Mouse (Mus musculus) liver, embryonic 16.5 days (tissue): ENCODE data around the gene Igfals. TPM values are rescaled to one million over a fixed set of nuclear protein-coding genes. Genes with fewer than 3 reads are reported as not detected.
A peak's percentile ranks its signal among the peaks of the same experiment; 100 is the strongest.

ENCODE experiments used
- ATAC-seq: fragments of 200-750 bp; cut with Nextera tagmentation; 2 replicates; pipeline ENCODE4 v1.8.0; 2017; ENCODE audit warnings: low read depth, mild to moderate bottlenecking, moderate number of reproducible peaks, moderate library complexity
- H3K27ac ChIP-seq: fragments of 300-500 bp; sonication (generic); 2 replicates; pipeline ENCODE4 v1.5.1; 2014; ENCODE audit warnings: mild to moderate bottlenecking, low read length
- H3K27me3 ChIP-seq: fragments of 300-500 bp; sonication (generic); 2 replicates; pipeline ENCODE4 v1.6.1; 2014; ENCODE audit warnings: low read depth, low read length, mixed read lengths; ENCODE audit not compliant: control insufficient read depth, insufficient read depth
- H3K36me3 ChIP-seq: fragments of 300-500 bp; sonication (generic); 2 replicates; pipeline ENCODE4 v1.6.1; 2014; ENCODE audit warnings: mild to moderate bottlenecking; ENCODE audit not compliant: control insufficient read depth, insufficient read depth
- H3K4me1 ChIP-seq: fragments of 300-500 bp; sonication (generic); 2 replicates; pipeline ENCODE4 v1.6.1; 2014; ENCODE audit warnings: low read depth, low read length, mixed read lengths; ENCODE audit not compliant: control insufficient read depth
- H3K4me2 ChIP-seq: fragments of 300-500 bp; sonication (generic); 2 replicates; pipeline ENCODE4 v1.6.1; 2014; ENCODE audit warnings: low read depth, low read length, mixed read lengths
- H3K4me3 ChIP-seq: fragments of 300-500 bp; sonication (generic); 2 replicates; pipeline ENCODE4 v1.5.1; 2014; ENCODE audit warnings: low read depth, mild to moderate bottlenecking, low read length
- H3K9ac ChIP-seq: fragments of 300-500 bp; sonication (generic); 2 replicates; pipeline ENCODE4 v1.6.1; 2014; ENCODE audit warnings: low read depth, low read length
- H3K9me3 ChIP-seq: fragments of 300-500 bp; sonication (generic); replicated peaks from 2 replicates; pipeline ENCODE4 v1.6.1; 2016; ENCODE audit warnings: low read length; ENCODE audit not compliant: control insufficient read depth
- WGBS: fragments of 180-500 bp; shearing (Covaris S2); extraction: QIAGEN DNeasy Blood & Tissue Kit; methylation state at CpG from one replicate; pipeline ENCODE4 v1.1.7; 2014; ENCODE audit not compliant: insufficient replicate concordance; 5-methylcytosine and 5-hydroxymethylcytosine counted together
- polyA plus RNA-seq: library from polyadenylated mRNA; unstranded; fragments of >200 nt; fragmentation: Nextera tagmentation; extraction: Ambion mirVana; gene quantifications from 2 replicates; pipeline ENCODE4 v1.2.1, GENCODE M21; 2015

The Igfals gene
- polyA plus RNA-seq, 1 experiment from 2014 or later, result 11.0 TPM

DNA sequence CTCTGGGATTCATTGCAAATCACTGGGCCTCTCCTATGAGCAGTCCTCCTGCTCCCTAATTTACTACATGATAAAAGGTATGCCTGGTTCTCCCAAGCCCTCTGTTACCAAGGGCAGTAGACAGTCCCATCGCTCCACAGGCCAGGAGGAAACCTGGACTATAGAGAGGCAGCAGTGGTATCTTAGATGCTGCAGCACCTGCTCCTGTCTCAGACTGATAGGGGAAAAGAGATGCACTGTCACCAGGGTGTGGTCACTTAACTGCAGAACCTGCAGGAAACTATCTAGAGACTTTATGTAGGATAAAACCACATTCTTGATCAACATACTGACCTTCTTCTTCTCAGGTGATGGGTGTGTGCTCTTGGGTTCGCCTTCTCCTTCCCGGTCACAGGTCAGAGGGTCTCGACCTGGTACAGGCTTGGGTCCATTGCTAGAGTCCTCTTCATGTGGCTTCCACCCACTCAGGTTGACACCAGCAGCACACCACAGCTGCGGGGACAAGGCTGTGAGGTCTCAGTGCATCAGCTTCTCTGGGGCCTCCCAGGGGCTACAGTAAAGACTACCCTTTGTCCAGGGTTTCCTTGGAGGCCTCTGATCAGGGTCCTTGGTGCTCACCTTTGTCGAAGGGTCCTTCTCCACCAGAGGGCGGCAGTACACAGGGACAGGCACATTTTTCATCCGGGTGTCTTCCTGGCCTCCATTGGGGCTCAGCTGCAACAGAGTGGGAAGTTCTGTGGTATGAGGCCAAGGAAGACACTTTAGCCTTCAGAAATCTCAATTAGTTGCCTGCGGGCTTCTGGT lies 37.1 kb downstream of the Igfals start:
- no peaks in the 10 kb centered on the region for H3K27me3 ChIP-seq
- H3K36me3 ChIP-seq, result peaks cover 76% of the 10 kb centered on the region
- peak overlapping the region; percentile 98 for H3K27ac ChIP-seq
- H3K4me1 ChIP-seq, result peaks cover 33% of the 10 kb centered on the region
- H3K9ac ChIP-seq, result peak overlapping the region; percentile 60
- H3K9me3 ChIP-seq, result no peaks in the 10 kb centered on the region
- peak; percentile 99 for ATAC-seq
- 28% methylated on average over 9 of the region's 9 CpGs for WGBS
- H3K4me3 ChIP-seq, result peak overlapping the region; percentile 33
- peak overlapping the region; percentile 72 for H3K4me2 ChIP-seq

DNA sequence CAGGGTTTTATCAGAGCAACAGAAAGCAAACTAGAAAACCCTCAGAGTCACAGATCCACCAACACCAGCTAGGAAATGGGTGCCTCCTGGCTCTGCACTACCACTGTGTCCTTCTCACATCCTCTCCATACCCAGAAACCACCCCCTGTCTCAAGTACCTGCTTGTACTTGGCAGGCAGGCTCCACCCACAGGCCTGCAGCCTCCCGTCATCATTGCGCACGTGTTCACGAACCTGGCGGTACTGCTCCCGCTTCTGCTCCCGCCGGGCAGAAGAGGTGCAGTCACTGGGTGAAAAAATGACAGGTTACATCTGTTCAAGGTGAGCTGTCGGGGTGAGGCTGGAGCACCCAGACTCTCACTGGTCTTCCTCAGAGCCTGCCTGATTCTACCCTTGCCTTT lies 38.0 kb downstream of the Igfals start:
- no peaks in the 10 kb centered on the region for H3K9me3 ChIP-seq
- peak overlapping the region; percentile 98 for H3K27ac ChIP-seq
- peak overlapping the region; percentile 60; the same call in 1 of the 2 replicates for H3K9ac ChIP-seq
- no peak overlapping the region for H3K4me3 ChIP-seq
- peaks cover 30% of the 10 kb centered on the region for H3K4me1 ChIP-seq
- no peak for ATAC-seq
- H3K36me3 ChIP-seq, result peaks cover 78% of the 10 kb centered on the region
- no peak overlapping the region for H3K4me2 ChIP-seq
- 90% methylated on average over 9 of the region's 9 CpGs for WGBS
- H3K27me3 ChIP-seq, result no peaks in the 10 kb centered on the region

DNA sequence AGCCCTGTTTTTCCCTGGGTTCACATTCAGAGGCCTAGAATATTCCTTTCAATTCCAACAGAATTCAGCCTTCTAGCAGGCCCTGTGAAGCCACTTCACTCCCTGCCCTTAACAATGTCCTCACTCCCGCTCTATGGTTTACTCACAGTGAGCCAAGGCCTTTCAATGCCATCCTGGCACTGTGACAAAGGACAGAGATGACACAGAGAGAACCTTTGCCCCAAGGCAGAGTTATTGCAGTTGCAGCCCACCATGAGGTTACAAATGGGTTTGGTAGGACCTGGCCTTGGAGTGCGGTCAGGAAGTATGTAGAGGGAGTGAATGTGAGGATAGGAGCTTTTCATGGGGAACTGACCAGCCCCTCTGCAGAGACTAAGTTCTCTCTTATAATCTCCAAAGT lies 41.8 kb downstream of the Igfals start:
- peaks cover 66% of the 10 kb centered on the region for H3K36me3 ChIP-seq
- WGBS, result 92% methylated on average over 2 of the region's 2 CpGs
- no peaks in the 10 kb centered on the region for H3K9me3 ChIP-seq
- ATAC-seq, result no peak
- peaks cover 15% of the 10 kb centered on the region for H3K4me1 ChIP-seq
- H3K27me3 ChIP-seq, result no peaks in the 10 kb centered on the region
- no peak overlapping the region for H3K4me3 ChIP-seq
- H3K4me2 ChIP-seq, result no peak overlapping the region
- no peak overlapping the region for H3K9ac ChIP-seq
- H3K27ac ChIP-seq, result no peak overlapping the region

DNA sequence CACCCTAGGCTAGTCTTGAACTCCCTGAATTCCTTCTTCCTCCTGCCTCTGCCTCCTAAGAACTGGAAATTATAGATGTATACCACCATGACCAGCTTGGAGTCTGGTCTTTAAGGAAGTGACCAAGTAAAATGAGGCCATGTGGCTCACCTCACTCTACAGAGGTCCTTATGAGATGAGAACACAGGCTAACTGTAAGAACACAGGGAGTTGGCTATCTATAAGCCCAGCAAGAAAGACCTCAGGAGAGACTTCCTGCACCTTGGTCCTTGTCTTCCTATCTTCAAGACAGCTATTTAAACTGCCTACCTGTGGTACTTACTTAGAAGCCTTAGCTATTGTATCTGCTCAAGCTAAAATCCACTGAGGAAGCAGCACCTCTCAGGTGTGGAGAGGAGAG lies 48.2 kb downstream of the Igfals start:
- no peaks in the 10 kb centered on the region for H3K27me3 ChIP-seq
- no peaks in the 10 kb centered on the region for H3K4me1 ChIP-seq
- H3K4me3 ChIP-seq, result no peak overlapping the region
- peaks cover 71% of the 10 kb centered on the region for H3K36me3 ChIP-seq
- H3K4me2 ChIP-seq, result no peak overlapping the region
- no peak for ATAC-seq
- H3K27ac ChIP-seq, result no peak overlapping the region
- H3K9me3 ChIP-seq, result no peaks in the 10 kb centered on the region
- H3K9ac ChIP-seq, result no peak overlapping the region

DNA sequence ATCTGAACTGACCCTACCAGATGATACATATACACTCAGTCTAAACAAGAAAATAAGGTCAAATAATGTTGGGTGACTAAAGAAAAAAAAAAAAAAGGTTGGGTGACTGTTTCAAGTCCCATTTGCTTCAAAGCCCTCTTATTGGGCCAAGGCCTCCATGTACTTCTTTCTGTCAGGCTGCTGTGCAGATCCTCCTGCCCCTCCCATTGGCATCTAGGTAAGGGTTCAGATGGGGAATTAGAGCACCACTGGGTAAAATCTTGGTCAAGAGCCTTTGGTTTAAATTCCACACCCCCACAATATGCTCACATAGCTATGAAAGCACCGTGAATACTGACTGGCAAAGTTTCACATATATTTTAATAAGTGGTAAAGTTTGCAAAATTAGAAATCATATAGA lies 57.4 kb downstream of the Igfals start:
- WGBS, result 79% methylated on average over 1 of the region's 1 CpGs
- no peak overlapping the region for H3K27ac ChIP-seq
- H3K9ac ChIP-seq, result no peak overlapping the region
- H3K4me3 ChIP-seq, result no peak overlapping the region
- H3K4me1 ChIP-seq, result no peaks in the 10 kb centered on the region
- ATAC-seq, result no peak
- H3K9me3 ChIP-seq, result no peaks in the 10 kb centered on the region
- no peaks in the 10 kb centered on the region for H3K27me3 ChIP-seq
- H3K4me2 ChIP-seq, result no peak overlapping the region
- H3K36me3 ChIP-seq, result peaks cover 41% of the 10 kb centered on the region

DNA sequence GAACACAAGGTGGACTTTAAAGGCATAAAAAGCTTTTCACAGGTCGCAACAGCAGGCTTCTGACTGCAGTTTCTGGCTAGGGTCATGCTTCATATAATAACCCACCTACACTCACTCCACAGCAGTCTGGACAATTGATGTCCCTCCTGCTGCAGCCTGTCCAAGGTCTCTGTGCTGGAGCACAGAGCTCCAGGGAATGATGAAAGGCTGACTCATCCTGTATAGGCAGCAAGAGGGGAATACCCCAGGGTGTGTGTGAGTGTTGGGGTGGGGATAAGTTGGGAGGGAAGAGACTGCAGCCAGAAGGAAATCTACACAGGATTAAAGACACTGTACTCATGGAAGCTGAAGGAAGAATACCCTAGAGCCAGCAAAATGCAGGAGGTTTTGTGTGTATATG lies 63.7 kb downstream of the Igfals start:
- H3K4me2 ChIP-seq, result no peak overlapping the region
- H3K27ac ChIP-seq, result no peak overlapping the region
- H3K9ac ChIP-seq, result no peak overlapping the region
- H3K36me3 ChIP-seq, result peaks cover 23% of the 10 kb centered on the region
- H3K9me3 ChIP-seq, result no peaks in the 10 kb centered on the region
- H3K4me1 ChIP-seq, result peaks cover 14% of the 10 kb centered on the region
- no peaks in the 10 kb centered on the region for H3K27me3 ChIP-seq
- H3K4me3 ChIP-seq, result no peak overlapping the region
- 88% methylated on average over 1 of the region's 1 CpGs for WGBS
- ATAC-seq, result no peak

Other genes with a start within 250 kb of the Igfals start
- 20.6 and 23.7 TPM in 2 replicates for gene Tsc2, start 233.4 kb upstream of the Igfals start, polyA plus RNA-seq
- gene Nthl1, start 233.3 kb upstream of the Igfals start, polyA plus RNA-seq, result 5.9 and 6.7 TPM in 2 replicates
- 9.8 and 11.8 TPM in 2 replicates for gene Slc9a3r2, start 215.7 kb upstream of the Igfals start, polyA plus RNA-seq
- 0.15 and 0.38 TPM in 2 replicates for gene Npw, start 207.5 kb upstream of the Igfals start, polyA plus RNA-seq
- gene Zfp598, start 196.3 kb upstream of the Igfals start, polyA plus RNA-seq, result 6.3 and 8.7 TPM in 2 replicates
- gene Syngr3, start 176.0 kb upstream of the Igfals start, polyA plus RNA-seq, result 0.05 and 0.21 TPM in 2 replicates
- 23.7 and 23.9 TPM in 2 replicates for gene Gfer, start 169.8 kb upstream of the Igfals start, polyA plus RNA-seq
- gene Noxo1, start 169.8 kb upstream of the Igfals start, polyA plus RNA-seq, result 0.37 and 0.42 TPM in 2 replicates
- 29.3 and 29.5 TPM in 2 replicates for gene Tbl3, start 158.3 kb upstream of the Igfals start, polyA plus RNA-seq
- 0.07 TPM in 1 of 2 replicates, not detected in the other for gene Rnf151, start 147.9 kb upstream of the Igfals start, polyA plus RNA-seq
- 868 and 907 TPM in 2 replicates for gene Rps2, start 147.9 kb upstream of the Igfals start, polyA plus RNA-seq
- gene Ndufb10, start 141.5 kb upstream of the Igfals start, polyA plus RNA-seq, result 168 and 174 TPM in 2 replicates
- gene Rpl3l, start 138.2 kb upstream of the Igfals start, polyA plus RNA-seq, result 0.34 TPM in 1 of 2 replicates, not detected in the other
- gene Msrb1, start 129.4 kb upstream of the Igfals start, polyA plus RNA-seq, result 30.0 and 33.9 TPM in 2 replicates
- gene Hs3st6, start 113.0 kb upstream of the Igfals start, polyA plus RNA-seq, result 0.24 TPM in 1 of 2 replicates, not detected in the other
- 0.30 and 0.56 TPM in 2 replicates for gene Meiob, start 61.7 kb upstream of the Igfals start, polyA plus RNA-seq
- 124 and 125 TPM in 2 replicates for gene Hagh, start 25.9 kb upstream of the Igfals start, polyA plus RNA-seq
- gene Fahd1, start 15.6 kb upstream of the Igfals start, polyA plus RNA-seq, result 46.3 and 47.3 TPM in 2 replicates
- gene Nubp2, start 20.4 kb downstream of the Igfals start, polyA plus RNA-seq, result 53.2 and 55.5 TPM in 2 replicates
- 38.9 and 40.3 TPM in 2 replicates for gene Spsb3, start 20.6 kb downstream of the Igfals start, polyA plus RNA-seq
- gene Eme2, start 29.1 kb downstream of the Igfals start, polyA plus RNA-seq, result 12.1 and 12.2 TPM in 2 replicates
- gene Mrps34, start 29.1 kb downstream of the Igfals start, polyA plus RNA-seq, result 48.9 and 50.7 TPM in 2 replicates
- 46.7 and 54.0 TPM in 2 replicates for gene Nme3, start 30.5 kb downstream of the Igfals start, polyA plus RNA-seq
- 9.5 and 11.6 TPM in 2 replicates for gene Mapk8ip3, start 71.0 kb downstream of the Igfals start, polyA plus RNA-seq
- 52.6 and 53.6 TPM in 2 replicates for gene Jpt2, start 94.7 kb downstream of the Igfals start, polyA plus RNA-seq
- gene Cramp1l, start 149.8 kb downstream of the Igfals start, polyA plus RNA-seq, result 2.7 and 2.9 TPM in 2 replicates
- 145 and 146 TPM in 2 replicates for gene Ift140, start 150.1 kb downstream of the Igfals start, polyA plus RNA-seq
- 6.2 and 7.3 TPM in 2 replicates for gene Tmem204, start 217.6 kb downstream of the Igfals start, polyA plus RNA-seq
- gene Telo2, start 250.0 kb downstream of the Igfals start, polyA plus RNA-seq, result 12.2 TPM in 2 replicates